Mouse (Mus musculus): ENCODE results near the gene Cd300lg.

- TF ChIP-seq CTCF (IDR thresholded peaks at IDR 0.05; ENCODE audit: low read depth) (peak; percentile 48), EP300 (IDR thresholded peaks at IDR 0.05; ENCODE audit: low read depth) (no peak)
Measured at GRCm38 (mm10) chr11:102086331-102086730, 45.0 kb downstream of the Cd300lg start.
